Mouse (Mus musculus) heart, embryonic 16.5 days (tissue): ENCODE measurements at regions not wholly inside any gene's neighbourhood (a gene's known extent, or its start where the extent isn't known, plus 50 kb on each side); places are given as distances from the start of the nearest gene placed in this dataset.

Source experiments
- ATAC-seq: fragments of 200-750 bp; cut with Nextera tagmentation; replicated peaks from 2 replicates; pipeline ENCODE4 v1.8.0; 2017; ENCODE audit warnings: moderate number of reproducible peaks; ENCODE audit not compliant: insufficient read depth, low FRiP score; ENCODE audit errors: extremely low read depth
- H3K27ac ChIP-seq: fragments of 300-500 bp; sonication (generic); 2 replicates; pipeline ENCODE4 v1.5.1; 2014; ENCODE audit warnings: mild to moderate bottlenecking, low read length, control low read depth, moderate library complexity
- H3K27me3 ChIP-seq: fragments of 300-500 bp; sonication (generic); 2 replicates; pipeline ENCODE4 v1.6.1; 2014; ENCODE audit warnings: low read length, mixed read lengths; ENCODE audit not compliant: control insufficient read depth, insufficient read depth
- H3K36me3 ChIP-seq: fragments of 300-500 bp; sonication (generic); 2 replicates; pipeline ENCODE4 v1.6.1; 2014; ENCODE audit not compliant: control insufficient read depth, insufficient read depth
- H3K4me1 ChIP-seq: fragments of 300-500 bp; sonication (generic); 2 replicates; pipeline ENCODE4 v1.6.1; 2014; ENCODE audit warnings: low read length, mixed read lengths; ENCODE audit not compliant: control insufficient read depth, insufficient read depth
- H3K4me2 ChIP-seq: fragments of 300-500 bp; sonication (generic); 2 replicates; pipeline ENCODE4 v1.6.1; 2014; ENCODE audit warnings: low read depth, mild to moderate bottlenecking, control low read depth, low read length
- H3K4me3 ChIP-seq: fragments of 300-500 bp; sonication (generic); 2 replicates; pipeline ENCODE4 v1.5.1; 2014; ENCODE audit warnings: mild to moderate bottlenecking, control low read depth, low read length
- H3K9ac ChIP-seq: fragments of 300-500 bp; sonication (generic); 2 replicates; pipeline ENCODE4 v1.6.1; 2014; ENCODE audit warnings: low read length, control low read depth
- H3K9me3 ChIP-seq: fragments of 300-500 bp; sonication (generic); replicated peaks from 2 replicates; pipeline ENCODE4 v1.6.1; 2016; ENCODE audit warnings: low read length; ENCODE audit not compliant: control insufficient read depth
- WGBS: fragments of 180-500 bp; shearing (Covaris S2); extraction: QIAGEN DNeasy Blood & Tissue Kit; methylation state at CpG from one replicate; pipeline ENCODE4 v1.1.7; 2014; 5-methylcytosine and 5-hydroxymethylcytosine counted together

DNA sequence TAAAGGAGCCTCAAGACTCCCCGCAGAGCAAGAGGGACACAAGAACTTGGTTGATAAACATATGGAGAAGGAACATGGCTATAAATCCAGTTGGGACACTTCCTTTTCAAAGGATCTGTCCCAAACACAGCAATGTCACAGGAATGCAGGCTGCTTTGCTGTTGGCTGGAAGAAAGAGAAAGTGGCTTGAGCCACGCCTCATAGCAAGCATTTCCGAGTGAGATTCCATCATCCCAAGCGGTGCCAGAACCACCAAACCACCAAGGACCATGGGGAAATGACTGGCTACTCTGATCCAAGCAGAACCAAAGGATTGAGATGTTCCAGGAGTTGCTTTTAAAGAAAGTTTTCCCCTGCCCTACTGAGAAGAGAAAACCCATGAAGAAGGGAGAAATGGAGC, 314.8 kb downstream of the Sorl1 start:
- Histone ChIP-seq H3K4me2 (no peak overlapping the region), H3K27ac (no peak overlapping the region), H3K9me3 (no peaks in the 10 kb centered on the region), H3K9ac (no peak overlapping the region), H3K4me1 (peaks cover 12% of the 10 kb centered on the region), H3K36me3 (no peaks in the 10 kb centered on the region), H3K4me3 (no peak overlapping the region), H3K27me3 (no peaks in the 10 kb centered on the region)
- ATAC-seq: no peak
- 67% methylated on average over 4 of the region's 4 CpGs for WGBS

DNA sequence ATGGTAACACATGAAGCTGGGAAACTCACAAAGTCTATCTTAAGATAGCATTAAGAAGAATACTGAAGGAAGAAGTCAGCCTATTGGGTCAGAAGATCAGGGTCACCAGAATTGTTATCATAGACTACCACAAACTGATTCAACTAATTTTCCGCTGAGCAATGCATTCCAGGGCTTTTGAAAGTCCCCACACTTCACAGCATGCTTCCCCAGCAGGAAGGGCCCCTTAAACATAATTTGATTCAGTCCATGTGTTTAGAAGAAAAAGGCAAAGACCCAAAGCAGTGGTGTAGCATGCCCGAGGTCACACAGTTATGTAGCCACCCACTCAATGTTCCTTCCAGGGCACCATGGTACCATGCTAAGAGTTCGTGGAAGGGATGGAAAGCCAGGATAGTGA, 315.3 kb downstream of the Sorl1 start:
- Histone ChIP-seq H3K27me3 (no peaks in the 10 kb centered on the region), H3K27ac (no peak overlapping the region), H3K4me2 (no peak overlapping the region), H3K4me1 (peaks cover 12% of the 10 kb centered on the region), H3K36me3 (no peaks in the 10 kb centered on the region), H3K4me3 (no peak overlapping the region), H3K9me3 (no peaks in the 10 kb centered on the region), H3K9ac (no peak overlapping the region)
- ATAC-seq: no peak
- 76% methylated on average over 3 of the region's 3 CpGs for WGBS

DNA sequence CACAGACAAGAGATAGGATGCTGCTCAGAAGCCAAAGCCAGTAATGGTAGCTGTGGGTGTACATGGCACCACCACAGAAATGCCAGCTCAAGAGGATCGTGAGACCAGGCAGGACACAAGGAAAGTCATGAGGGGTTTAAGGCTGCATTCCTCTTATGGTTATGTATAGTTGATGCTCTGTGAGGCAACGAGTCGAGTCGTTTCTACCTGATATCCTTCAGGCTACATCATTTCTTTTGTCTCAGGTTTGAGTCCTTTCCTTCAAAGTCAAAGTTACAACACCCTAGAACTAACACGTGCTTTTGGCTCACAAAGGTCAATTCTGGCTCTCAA, 317.8 kb downstream of the Sorl1 start:
- H3K36me3 ChIP-seq: no peaks in the 10 kb centered on the region
- H3K27me3 ChIP-seq: no peaks in the 10 kb centered on the region
- H3K27ac ChIP-seq: no peak overlapping the region
- 82% methylated on average over 5 of the region's 5 CpGs for WGBS
- no peak overlapping the region for H3K4me2 ChIP-seq
- H3K9ac ChIP-seq: no peak overlapping the region
- no peak overlapping the region for H3K4me3 ChIP-seq
- no peaks in the 10 kb centered on the region for H3K9me3 ChIP-seq
- ATAC-seq: no peak
- H3K4me1 ChIP-seq: peaks cover 12% of the 10 kb centered on the region

DNA sequence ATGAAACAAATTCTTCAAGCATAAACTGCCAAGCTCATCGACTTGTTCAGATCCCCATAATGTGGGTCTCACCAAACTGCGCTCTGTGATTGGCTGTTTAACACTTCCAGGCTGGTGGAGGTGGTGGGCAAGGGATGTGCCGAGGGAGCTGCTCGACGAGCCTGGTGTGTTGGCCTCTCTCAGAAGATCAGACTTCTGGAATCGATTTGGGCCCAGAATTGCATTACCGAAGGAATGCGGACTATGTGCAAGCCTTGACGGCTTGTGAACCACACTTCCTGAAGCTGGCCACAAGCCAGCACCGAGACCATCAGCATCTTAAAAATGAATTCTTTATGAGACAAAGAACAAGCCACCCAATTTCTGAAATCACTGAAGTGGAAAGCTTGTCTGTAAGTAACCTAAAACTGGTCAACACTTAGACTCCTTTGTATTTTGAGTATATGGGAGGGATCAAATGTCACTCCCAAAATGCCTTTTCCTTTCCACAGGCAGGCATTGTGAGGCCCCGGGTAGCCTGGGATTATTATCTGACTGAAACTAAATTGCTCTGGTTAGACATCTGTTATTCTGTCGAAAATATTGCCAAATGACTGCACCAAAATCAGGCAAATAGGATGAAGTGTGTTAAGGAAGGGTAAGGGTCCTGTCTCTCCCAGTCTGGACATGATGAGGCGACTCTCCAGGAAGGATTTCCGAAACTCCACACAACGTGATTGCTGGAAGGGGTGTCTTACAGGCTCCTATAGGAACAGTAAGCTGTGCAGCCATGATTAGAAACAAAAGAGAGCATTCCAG, 318.4 kb downstream of the Sorl1 start:
- 35% methylated on average over 15 of the region's 15 CpGs for whole genome bisulfite sequencing
- Histone ChIP-seq H3K36me3 (no peaks in the 10 kb centered on the region), H3K9me3 (no peaks in the 10 kb centered on the region), H3K9ac (0 out of 2 replicates have a peak overlapping the region, but pooled peaks have one; percentile 20), H3K4me1 (peaks cover 12% of the 10 kb centered on the region), H3K4me2 (no peak overlapping the region), H3K4me3 (no peak overlapping the region), H3K27ac (no peak overlapping the region; the same call in 1 of the 2 replicates), H3K27me3 (no peaks in the 10 kb centered on the region)
- no peak for ATAC-seq

DNA sequence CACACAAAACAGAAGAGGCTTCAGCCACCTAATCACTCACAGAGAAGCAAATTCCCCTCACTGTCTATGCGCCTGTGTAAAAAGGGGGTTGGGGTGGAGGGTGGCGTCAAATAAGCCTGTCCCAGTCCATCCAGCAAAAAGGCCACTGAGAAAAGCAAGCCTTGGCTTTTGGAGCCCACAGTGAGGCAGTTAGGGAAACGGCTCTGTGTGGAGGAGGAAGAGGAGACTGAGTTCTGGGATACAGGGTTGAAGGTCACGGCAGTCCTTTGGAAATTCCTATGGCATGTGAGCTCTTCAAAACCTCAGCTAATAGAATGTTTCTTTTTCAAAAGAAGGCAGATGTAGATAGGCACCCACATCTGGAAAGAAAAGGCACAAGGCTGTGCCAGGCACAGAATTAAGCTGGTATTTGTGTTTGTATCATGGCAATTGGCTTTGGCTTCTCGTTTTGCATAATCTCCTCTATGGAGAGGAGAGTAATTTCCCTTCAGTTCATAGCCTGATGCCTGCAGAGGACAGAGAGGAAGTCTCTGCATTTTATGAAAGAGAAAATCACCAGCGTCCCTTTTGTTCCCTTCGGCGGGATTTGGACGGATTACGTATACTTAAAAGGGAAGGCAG, 319.3 kb downstream of the Sorl1 start:
- ATAC-seq: no peak

DNA sequence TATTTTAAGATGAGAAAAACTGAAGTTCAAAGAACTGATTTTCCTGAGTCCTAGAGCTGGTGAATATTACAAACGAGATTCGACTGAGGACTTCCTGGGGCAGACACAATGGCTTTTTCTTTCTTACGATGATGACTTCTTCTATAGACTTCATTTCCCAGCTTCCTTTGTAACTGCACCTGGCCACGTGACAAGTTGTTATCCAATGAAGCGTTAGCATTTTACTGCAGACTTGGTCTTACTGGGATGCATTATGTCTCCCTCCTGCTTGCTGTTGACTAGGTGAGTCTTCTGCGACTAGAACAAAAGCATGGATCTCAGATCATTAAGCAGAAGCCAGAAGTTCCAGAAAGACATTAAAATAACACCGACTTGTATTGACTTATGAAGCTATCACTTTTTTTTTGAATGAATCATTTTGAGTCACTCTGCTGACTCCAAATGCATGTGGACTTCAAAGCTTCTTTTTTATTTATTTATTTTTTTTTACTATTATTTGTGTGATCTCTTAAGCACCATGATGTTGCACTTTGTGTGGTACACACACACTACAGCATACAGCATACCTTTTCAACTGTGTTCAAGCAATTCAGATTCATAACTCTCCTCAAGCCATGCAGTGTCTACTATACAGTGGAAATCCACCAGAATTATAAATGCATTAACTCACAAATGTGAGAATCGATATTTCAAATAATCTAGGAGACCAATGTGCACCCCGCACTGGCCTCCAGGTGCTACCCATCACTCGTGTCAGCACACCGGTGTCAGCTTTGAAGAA, 320.2 kb downstream of the Sorl1 start:
- no peaks in the 10 kb centered on the region for H3K9me3 ChIP-seq
- no peak overlapping the region for H3K4me3 ChIP-seq
- no peak overlapping the region for H3K27ac ChIP-seq
- WGBS: 75% methylated on average over 11 of the region's 11 CpGs
- H3K36me3 ChIP-seq: no peaks in the 10 kb centered on the region
- no peaks in the 10 kb centered on the region for H3K27me3 ChIP-seq
- H3K9ac ChIP-seq: no peak overlapping the region
- no peak overlapping the region for H3K4me2 ChIP-seq
- H3K4me1 ChIP-seq: peaks cover 12% of the 10 kb centered on the region
- ATAC-seq: no peak

More for the DNA sequence above, 319.3 kb downstream of the Sorl1 start:
- 54% methylated on average over 10 of the region's 10 CpGs for WGBS
- Histone ChIP-seq H3K4me2 (no peak overlapping the region), H3K36me3 (no peaks in the 10 kb centered on the region), H3K27me3 (no peaks in the 10 kb centered on the region), H3K4me3 (no peak overlapping the region), H3K9ac (no peak overlapping the region), H3K27ac (peak overlapping the region; percentile 23; the same call in 1 of the 2 replicates), H3K9me3 (no peaks in the 10 kb centered on the region), H3K4me1 (peaks cover 12% of the 10 kb centered on the region)

DNA sequence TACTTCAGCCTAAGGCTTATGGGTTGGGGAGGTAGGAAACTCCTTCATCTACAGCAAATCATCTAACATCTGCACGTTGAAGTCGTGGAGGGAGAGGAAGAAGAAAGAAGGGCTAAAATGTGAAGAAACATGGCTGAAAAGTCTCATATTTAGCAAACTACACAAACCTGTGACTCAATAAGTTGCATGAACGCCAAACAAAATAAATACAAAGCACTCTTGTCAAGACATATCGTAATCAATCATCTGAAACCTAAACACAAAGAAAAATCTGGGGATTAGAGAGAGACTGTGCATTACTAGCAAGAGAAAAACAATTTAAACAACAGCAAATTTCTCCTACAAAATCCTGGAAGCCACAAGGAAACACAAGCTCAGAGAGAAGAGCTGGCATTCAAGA, 322.7 kb downstream of the Sorl1 start:
- Histone ChIP-seq H3K4me2 (no peak overlapping the region), H3K27ac (no peak overlapping the region), H3K4me3 (no peak overlapping the region), H3K9me3 (no peaks in the 10 kb centered on the region), H3K9ac (no peak overlapping the region), H3K27me3 (no peaks in the 10 kb centered on the region), H3K36me3 (no peaks in the 10 kb centered on the region), H3K4me1 (peaks cover 12% of the 10 kb centered on the region)
- no peak for ATAC-seq
- 70% methylated on average over 4 of the region's 4 CpGs for WGBS

DNA sequence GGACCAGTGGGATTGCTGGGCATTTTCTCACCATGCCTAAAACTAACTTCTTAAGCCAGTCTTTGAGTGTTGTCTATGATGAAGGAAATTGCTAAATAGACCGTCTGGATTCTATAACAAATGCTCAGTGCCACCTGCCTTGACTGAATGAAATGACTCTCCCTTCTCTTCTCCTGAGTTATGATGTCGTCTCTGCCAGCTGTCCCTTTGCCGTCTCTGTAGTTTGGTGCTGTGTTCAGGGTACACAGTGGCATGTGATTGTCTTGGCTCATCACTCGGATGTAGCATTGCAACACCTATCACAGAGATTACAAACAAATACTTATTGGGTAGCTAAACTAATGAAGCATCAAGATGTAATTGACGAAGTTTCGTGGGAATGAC, 331.3 kb downstream of the Sorl1 start:
- H3K9ac ChIP-seq: no peak overlapping the region
- no peaks in the 10 kb centered on the region for H3K36me3 ChIP-seq
- ATAC-seq: no peak
- 78% methylated on average over 6 of the region's 6 CpGs for WGBS
- no peak overlapping the region for H3K4me3 ChIP-seq
- H3K27me3 ChIP-seq: no peaks in the 10 kb centered on the region
- H3K4me2 ChIP-seq: no peak overlapping the region
- H3K9me3 ChIP-seq: no peaks in the 10 kb centered on the region
- no peaks in the 10 kb centered on the region for H3K4me1 ChIP-seq
- H3K27ac ChIP-seq: no peak overlapping the region
